Comparison of ENCODE assay signal across 16 mouse cellular contexts in the genomic region with DNA sequence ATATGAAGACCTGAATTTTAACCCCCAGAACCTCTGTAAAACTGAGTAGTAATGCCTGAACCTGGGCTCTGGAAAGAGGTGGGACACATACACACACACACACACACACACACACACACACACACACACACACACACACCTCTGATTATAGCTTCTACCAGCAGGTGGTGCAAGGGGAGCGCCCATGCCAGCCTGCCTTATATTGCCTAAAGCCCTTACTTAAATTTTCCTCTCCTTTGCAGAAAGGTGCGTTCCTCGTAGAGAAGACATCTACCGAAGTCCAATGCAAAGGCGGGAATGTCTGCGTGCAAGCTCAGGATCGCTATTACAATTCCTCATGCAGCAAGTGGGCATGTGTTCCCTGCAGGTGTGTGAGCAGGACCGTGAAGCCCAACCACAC. TPM values are rescaled to one million over a fixed set of nuclear protein-coding genes. Genes with fewer than 3 reads are reported as not detected.
A peak's percentile ranks its signal among the peaks of the same experiment; 100 is the strongest.
DNase-seq lines count a peak whose midpoint lies in the region; ATAC-seq and TF ChIP-seq lines count a peak whose summit lies in the region.
"Had no signal": no experiment of that assay in that cellular context is flagged by ENCODE, and none has a peak within 500 bp of the region (broad histone marks: within the 10 kb centered on the region; RNA-seq: fewer than 3 reads in every experiment).

No protein-coding gene starts in this region.

- no peak overlapping the region for H3K4me3 ChIP-seq in kidney, embryonic 14.5 days (ENCODE audit: low read length)
- no peak overlapping the region for H3K4me3 ChIP-seq in liver, postnatal 0 days (ENCODE audit: low read depth, low read length)
- H3K4me3 ChIP-seq: embryonic facial prominence, embryonic 13.5 days had no signal

- no peak overlapping the region for H3K4me2 ChIP-seq in kidney, embryonic 14.5 days (replicated peaks; ENCODE audit: low read depth, low read length)
- no peak overlapping the region for H3K4me2 ChIP-seq in liver, postnatal 0 days (ENCODE audit: low read depth, low read length)
- H3K4me2 ChIP-seq: embryonic facial prominence, embryonic 13.5 days had no signal

- H3K27ac ChIP-seq in kidney, embryonic 14.5 days (ENCODE audit: low read depth, low read length): no peak overlapping the region
- H3K27ac ChIP-seq in liver, postnatal 0 days (ENCODE audit: low read depth): no peak overlapping the region
- H3K27ac ChIP-seq: embryonic facial prominence, embryonic 13.5 days had no signal

- H3K9ac ChIP-seq in kidney, embryonic 14.5 days (ENCODE audit: low read depth, low read length): no peak overlapping the region
- no peak overlapping the region for H3K9ac ChIP-seq in liver, postnatal 0 days (replicated peaks)
- H3K9ac ChIP-seq: embryonic facial prominence, embryonic 13.5 days had no signal

- H3K9me3 ChIP-seq in kidney, embryonic 14.5 days (ENCODE audit: control insufficient read depth, low read length): no peaks in the 10 kb centered on the region
- H3K9me3 ChIP-seq in liver, postnatal 0 days (ENCODE audit: low read length): no peaks in the 10 kb centered on the region
- H3K9me3 ChIP-seq: embryonic facial prominence, embryonic 13.5 days had no signal

- no peaks in the 10 kb centered on the region for H3K27me3 ChIP-seq in kidney, embryonic 14.5 days (ENCODE audit: control insufficient read depth, insufficient read depth, low read length)
- no peaks in the 10 kb centered on the region for H3K27me3 ChIP-seq in liver, postnatal 0 days (ENCODE audit: insufficient read depth, low read length)
- H3K27me3 ChIP-seq: embryonic facial prominence, embryonic 13.5 days had no signal

- 67% methylated on average over 8 of the region's 8 CpGs for WGBS in kidney, embryonic 14.5 days
- WGBS in liver, postnatal 0 days (ENCODE audit: insufficient replicate concordance): 75% methylated on average over 8 of the region's 8 CpGs

- peak; percentile 13 for DNase-seq in kidney, adult 18-20 months
- DNase-seq in spleen, postnatal 36 days (ENCODE audit: low spot score in 2 of 2): peak; percentile 10 to 16
- DNase-seq in spleen, postnatal 4 days (ENCODE audit: low spot score in 2 of 2): no peak
- DNase-seq in liver, postnatal 0 days: peak; percentile 18
- DNase-seq in thymus, postnatal 4 days: peak; percentile 69
- DNase-seq in left cerebral cortex, adult 8-10 months (ENCODE audit: low spot score in 2 of 2): no peak
- no peak for DNase-seq in frontal cortex, postnatal 10 days (ENCODE audit: low spot score in 2 of 2)
- DNase-seq: adrenal gland, adult 2 months; cerebellum, adult 9-10 months; left cerebral cortex, postnatal 4 days had no signal

- TF ChIP-seq CTCF in liver, postnatal 0 days (IDR thresholded peaks at IDR 0.05; ENCODE audit: low read depth): peak; percentile 58

- no peaks in the 10 kb centered on the region for H3K4me1 ChIP-seq in kidney, embryonic 14.5 days (ENCODE audit: control insufficient read depth, insufficient read depth, low read length)
- peaks cover 2% of the 10 kb centered on the region; the same call in 1 of the 2 replicates for H3K4me1 ChIP-seq in liver, postnatal 0 days (ENCODE audit: insufficient read depth)
- H3K4me1 ChIP-seq: embryonic facial prominence, embryonic 13.5 days had no signal

- ATAC-seq in kidney, embryonic 14.5 days (ENCODE audit: low FRiP score, low TSS enrichment): no peak
- no peak for ATAC-seq in liver, postnatal 0 days

- no peak for TF ChIP-seq EP300 in liver, postnatal 0 days (IDR thresholded peaks at IDR 0.05; ENCODE audit: low read depth)

- no peaks in the 10 kb centered on the region for H3K36me3 ChIP-seq in kidney, embryonic 14.5 days (ENCODE audit: control insufficient read depth, insufficient read depth, low read length)
- no peaks in the 10 kb centered on the region for H3K36me3 ChIP-seq in liver, postnatal 0 days (replicated peaks; ENCODE audit: insufficient read depth, low read length)
- H3K36me3 ChIP-seq: embryonic facial prominence, embryonic 13.5 days had no signal

RNA-seq across cellular contexts. Expression of gene Il12b, which starts 12.4 kb away (rescaled TPM):
- polyA plus RNA-seq in kidney, embryonic 14.5 days (2014; fragmentation: Nextera tagmentation; extraction: Ambion mirVana): 0.10 TPM in 1 of 2 replicates, not detected in the other
- polyA plus RNA-seq in liver, postnatal 0 days (2015; fragmentation: Nextera tagmentation; extraction: Ambion mirVana): not detected in 2 replicates
- total RNA-seq in left cerebral cortex, adult 8-10 months (2022): not detected
- total RNA-seq: adrenal gland, adult 2 months; ES-E14; heart, adult 8-10 months; left cerebral cortex, postnatal 4 days had no signal
- polyA plus RNA-seq: adrenal gland, adult 2 months; embryonic facial prominence, embryonic 13.5 days; intestine, embryonic 14.5 days; stomach, embryonic 14.5 days had no signal

RNA-seq across cellular contexts. Expression of gene Ublcp1, which starts 58.0 kb away (rescaled TPM):
- 75.4 and 78.4 TPM in 2 replicates for polyA plus RNA-seq in kidney, embryonic 14.5 days (2014; fragmentation: Nextera tagmentation; extraction: Ambion mirVana)
- polyA plus RNA-seq in liver, postnatal 0 days (2015; fragmentation: Nextera tagmentation; extraction: Ambion mirVana): 40.8 and 40.9 TPM in 2 replicates
- 10 to 100 TPM; 41.4 to 67.4 (median 54.8) TPM for total RNA-seq in left cerebral cortex, adult 8-10 months (2022)

Comparison
In these comparisons a context has a peak if more than half of its experiments do, and no peak if none do; other contexts are left out.
1. DNase-seq: peak in kidney, adult 18-20 months (single experiment), spleen, postnatal 36 days (2 of 2), liver, postnatal 0 days (single experiment) and thymus, postnatal 4 days (single experiment); none in spleen, postnatal 4 days (0 of 2), left cerebral cortex, adult 8-10 months (0 of 2) and frontal cortex, postnatal 10 days (0 of 2).